14 mouse cellular contexts compared by ENCODE assay signal in the genomic region with DNA sequence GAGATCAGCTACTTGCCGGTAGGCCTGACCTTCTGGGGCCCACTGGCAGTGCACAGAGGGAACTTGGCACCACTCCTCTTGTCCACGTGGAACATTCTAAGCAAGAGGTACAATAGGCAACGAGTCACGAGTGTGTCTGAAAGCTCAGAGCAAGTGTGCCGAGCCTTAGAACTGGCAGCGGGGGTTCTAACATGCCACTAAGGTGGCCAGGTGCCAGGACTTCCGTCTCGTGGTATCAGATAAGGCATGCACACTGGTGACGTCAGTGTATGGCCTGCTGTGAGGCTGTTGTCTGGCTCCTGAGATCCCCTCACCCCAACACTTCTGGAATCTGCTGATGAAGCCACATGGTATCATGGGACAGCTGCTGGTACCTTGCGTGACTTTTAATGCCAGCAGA.
A peak's percentile ranks its signal among the peaks of the same experiment; 100 is the strongest.
DNase-seq lines count a peak whose midpoint lies in the region; ATAC-seq and TF ChIP-seq lines count a peak whose summit lies in the region.
"Had no signal": no experiment of that assay in that cellular context is flagged by ENCODE, and none has a peak within 500 bp of the region (broad histone marks: within the 10 kb centered on the region; RNA-seq: fewer than 3 reads in every experiment).

No protein-coding gene starts in this region.

- H3K4me3 ChIP-seq in heart, embryonic 16.5 days (ENCODE audit: low read length), result no peak overlapping the region
- no peak overlapping the region for H3K4me3 ChIP-seq in heart, embryonic 12.5 days
- H3K4me3 ChIP-seq in forebrain, postnatal 0 days (ENCODE audit: low read depth, low read length), result no peak overlapping the region
- H3K4me3 ChIP-seq: embryonic facial prominence, embryonic 12.5 days; limb, embryonic 15.5 days; midbrain, embryonic 12.5 days had no signal

- H3K27ac ChIP-seq in heart, embryonic 16.5 days (ENCODE audit: low read length), result no peak overlapping the region
- H3K27ac ChIP-seq in heart, embryonic 12.5 days (ENCODE audit: poor library complexity, severe bottlenecking), result no peak overlapping the region
- 0 out of 2 replicates have a peak overlapping the region, but pooled peaks have one; percentile 21 for H3K27ac ChIP-seq in forebrain, postnatal 0 days (ENCODE audit: low read depth, low read length)
- H3K27ac ChIP-seq: embryonic facial prominence, embryonic 12.5 days; limb, embryonic 15.5 days; midbrain, embryonic 12.5 days had no signal

- peaks cover 28% of the 10 kb centered on the region for H3K27me3 ChIP-seq in heart, embryonic 16.5 days (ENCODE audit: control insufficient read depth, insufficient read depth, low read length)
- H3K27me3 ChIP-seq in heart, embryonic 12.5 days (replicated peaks), result peaks cover 45% of the 10 kb centered on the region
- no peaks in the 10 kb centered on the region for H3K27me3 ChIP-seq in forebrain, postnatal 0 days (ENCODE audit: insufficient read depth, low read length)

- no peak for TF ChIP-seq CTCF in forebrain, postnatal 0 days (IDR thresholded peaks at IDR 0.05; ENCODE audit: low read depth)

- 25% methylated on average over 10 of the region's 10 CpGs for WGBS in heart, embryonic 16.5 days
- 47% methylated on average over 10 of the region's 10 CpGs for WGBS in heart, embryonic 12.5 days
- 16% methylated on average over 10 of the region's 10 CpGs for WGBS in forebrain, postnatal 0 days

- H3K9ac ChIP-seq in heart, embryonic 16.5 days (ENCODE audit: low read length), result no peak overlapping the region
- no peak overlapping the region for H3K9ac ChIP-seq in heart, embryonic 12.5 days
- no peak overlapping the region for H3K9ac ChIP-seq in forebrain, postnatal 0 days
- H3K9ac ChIP-seq: embryonic facial prominence, embryonic 12.5 days; limb, embryonic 15.5 days; midbrain, embryonic 12.5 days had no signal

- DNase-seq in CD4-positive, CD25-positive, alpha-beta regulatory T cell, adult 2 months (ENCODE audit: low read depth, low spot score), result peak; percentile 34
- DNase-seq in forebrain, postnatal 0 days, result peak; percentile 61
- DNase-seq in right cerebral cortex, postnatal 36 days (ENCODE audit: low spot score in 2 of 2), result no peak
- DNase-seq in adrenal gland, postnatal 10 days, result no peak
- no peak for DNase-seq in thymus, postnatal 4 days
- DNase-seq: kidney, postnatal 14 days; layer of hippocampus, postnatal 36 days had no signal

- no peaks in the 10 kb centered on the region for H3K36me3 ChIP-seq in heart, embryonic 16.5 days (ENCODE audit: control insufficient read depth, insufficient read depth)
- H3K36me3 ChIP-seq in heart, embryonic 12.5 days, result no peaks in the 10 kb centered on the region
- H3K36me3 ChIP-seq in forebrain, postnatal 0 days (ENCODE audit: insufficient read depth), result no peaks in the 10 kb centered on the region
- H3K36me3 ChIP-seq: embryonic facial prominence, embryonic 12.5 days; limb, embryonic 15.5 days; midbrain, embryonic 12.5 days had no signal

- peak overlapping the region; percentile 19; the same call in 1 of the 2 replicates for H3K4me2 ChIP-seq in heart, embryonic 16.5 days (ENCODE audit: low read depth, low read length)
- no peak overlapping the region for H3K4me2 ChIP-seq in heart, embryonic 12.5 days
- no peak overlapping the region for H3K4me2 ChIP-seq in forebrain, postnatal 0 days (ENCODE audit: low read depth)
- H3K4me2 ChIP-seq: embryonic facial prominence, embryonic 12.5 days; limb, embryonic 15.5 days; midbrain, embryonic 12.5 days had no signal

- peaks cover 4% of the 10 kb centered on the region; the same call in 1 of the 2 replicates for H3K4me1 ChIP-seq in heart, embryonic 16.5 days (ENCODE audit: control insufficient read depth, insufficient read depth, low read length)
- peaks cover 13% of the 10 kb centered on the region for H3K4me1 ChIP-seq in heart, embryonic 12.5 days (replicated peaks)
- peaks cover 47% of the 10 kb centered on the region for H3K4me1 ChIP-seq in forebrain, postnatal 0 days (ENCODE audit: insufficient read depth)

- H3K9me3 ChIP-seq in heart, embryonic 16.5 days (replicated peaks; ENCODE audit: control insufficient read depth, low read length), result no peaks in the 10 kb centered on the region
- H3K9me3 ChIP-seq in heart, embryonic 12.5 days (replicated peaks), result no peaks in the 10 kb centered on the region
- H3K9me3 ChIP-seq in forebrain, postnatal 0 days (ENCODE audit: low read length), result no peaks in the 10 kb centered on the region
- H3K9me3 ChIP-seq: embryonic facial prominence, embryonic 12.5 days; limb, embryonic 15.5 days; midbrain, embryonic 12.5 days had no signal

- peak; percentile 75 for ATAC-seq in heart, embryonic 16.5 days (replicated peaks; ENCODE audit: extremely low read depth, insufficient read depth, low FRiP score)
- no peak for ATAC-seq in heart, embryonic 12.5 days (ENCODE audit: insufficient number of reproducible peaks, low FRiP score)
- ATAC-seq in activated CD4-positive, CD25-positive, alpha-beta regulatory T cell, adult 4 months, result peak; percentile 57
- ATAC-seq in forebrain, postnatal 0 days, result no peak; the same call in 1 of the 2 replicates
- ATAC-seq: lung, postnatal 0 days had no signal

Comparison
In these comparisons a context has a peak if more than half of its experiments do, and no peak if none do; other contexts are left out.
1. ATAC-seq: peak in heart, embryonic 16.5 days (single experiment) and activated CD4-positive, CD25-positive, alpha-beta regulatory T cell, adult 4 months (single experiment); none in heart, embryonic 12.5 days (single experiment) and forebrain, postnatal 0 days (single experiment).
2. DNase-seq: peak in CD4-positive, CD25-positive, alpha-beta regulatory T cell, adult 2 months (single experiment) and forebrain, postnatal 0 days (single experiment); none in right cerebral cortex, postnatal 36 days (0 of 2), adrenal gland, postnatal 10 days (single experiment) and thymus, postnatal 4 days (single experiment).